Mouse (Mus musculus) gastrocnemius, postnatal 14 days (tissue): ENCODE results near the gene Fgf11. TPM values are rescaled to one million over a fixed set of nuclear protein-coding genes. Genes with fewer than 3 reads are reported as not detected.
A peak's percentile ranks its signal among the peaks of the same experiment; 100 is the strongest.

Experiments
- DNase-seq: peaks from one replicate; pipeline ENCODE4 v3.0.0; 2021; ENCODE audit warnings: mixed read lengths
- intact Hi-C: fragments of 180-260 bp; cut with DNase I; formaldehyde crosslinking; loops from one replicate; pipeline ENCODE4 v1.15.1; 2025; ENCODE audit warnings: low total_unique reads
- long read RNA-seq, 2 experiments: library from polyadenylated mRNA; stranded (forward); transcript quantifications; one replicate each; pipeline ENCODE4 v2.0.0; 2021
- total RNA-seq, 2 experiments: library from RNA; stranded (reverse); gene quantifications; 2 replicates each; pipeline ENCODE4 v1.2.3; 2021

Fgf11 gene
- total RNA-seq: 1 to 10 TPM; 6.6 to 8.0 TPM
- long read RNA-seq, experiment 1, partial matches to known transcripts: 1 of 3 reads
- long read RNA-seq, experiment 1, other reads (novel, unspliced or antisense): 1 of 3 reads
- long read RNA-seq, experiment 2, partial matches to known transcripts: 1 of 3 reads
- long read RNA-seq, experiment 2, other reads (novel, unspliced or antisense): 1 of 3 reads

DNA sequence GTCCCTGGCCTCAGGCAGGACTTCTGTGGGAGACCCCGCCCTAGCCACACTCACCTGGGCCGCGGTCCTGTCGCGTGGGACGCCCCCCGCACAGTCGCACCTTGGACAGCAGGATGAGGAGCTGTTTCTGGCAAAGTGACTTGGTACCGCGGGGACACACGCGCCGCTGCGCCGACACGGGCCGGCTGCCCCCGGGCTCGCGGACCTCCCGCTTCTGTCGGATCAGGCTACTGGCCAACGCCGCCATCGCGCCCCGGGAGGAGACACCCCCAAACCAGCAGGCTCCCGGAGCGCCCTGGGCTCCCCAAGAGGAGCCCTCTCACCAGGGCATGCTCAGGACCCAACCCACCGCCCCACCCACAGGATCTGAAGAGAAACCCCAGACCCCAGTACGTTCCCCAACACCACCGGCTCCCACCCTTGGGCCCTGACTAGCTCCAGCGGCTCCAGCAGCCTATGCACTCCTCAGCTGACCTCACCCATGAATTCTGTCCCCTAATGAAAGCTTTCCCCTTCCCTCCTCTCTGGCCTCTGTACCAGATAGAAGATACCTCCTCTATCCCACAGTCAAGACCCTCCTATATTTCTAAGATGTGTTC, at the start of gene Fgf11:
TSS of gene Fgf11 (minus strand) at position 479 of the 599 bp plus-strand sequence.
- no peak for DNase-seq
- intact Hi-C loops: loop anchor here (5.0 kb wide), 1 partner anchor 36 kb away; the partner anchor contains the start of genes Nlgn2 and Tmem256

DNA sequence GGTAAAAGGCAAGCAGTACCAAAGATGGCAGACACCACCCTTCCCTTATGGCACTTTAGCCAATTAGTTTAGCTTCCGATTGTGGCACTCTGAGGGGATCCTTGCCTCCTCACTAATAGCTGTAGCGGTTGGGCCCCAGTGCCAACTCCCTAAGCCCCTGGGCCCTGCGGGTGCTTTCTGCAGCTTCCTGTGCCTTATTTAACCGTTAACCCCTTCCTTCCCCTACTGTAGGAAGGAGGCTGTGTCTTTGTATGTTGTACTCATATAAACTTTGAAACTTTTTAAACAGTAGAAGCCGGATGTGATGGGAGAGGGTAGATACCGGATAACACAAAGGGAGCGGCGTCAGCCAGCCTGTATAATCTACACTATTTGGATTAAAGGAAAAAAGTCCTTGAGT, 49.1 kb upstream of the Fgf11 start:
- DNase-seq: no peak
- intact Hi-C loops: no loop called here

DNA sequence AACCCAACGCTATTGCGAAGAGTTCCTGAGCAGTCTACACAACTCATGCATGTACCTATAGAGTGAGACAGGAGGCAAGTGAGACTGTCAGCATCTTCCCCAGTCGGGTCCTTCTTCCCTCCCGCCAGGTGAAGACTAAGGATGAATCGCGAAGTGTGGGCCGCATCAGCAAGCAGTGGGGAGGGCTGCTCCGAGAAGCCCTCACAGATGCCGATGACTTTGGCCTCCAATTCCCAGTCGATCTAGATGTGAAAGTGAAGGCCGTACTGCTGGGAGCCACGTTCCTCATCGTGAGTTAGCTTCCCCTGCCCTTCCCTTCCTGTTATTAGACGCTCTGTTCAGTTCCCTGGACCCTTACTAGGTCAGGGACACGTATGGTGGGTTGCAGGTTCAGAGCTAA, 48.2 kb upstream of the Fgf11 start:
- DNase-seq: no peak
- intact Hi-C loops: loop anchor here (10.0 kb wide), 1 partner anchor 45 kb away; the partner anchor contains the start of gene Acap1

DNA sequence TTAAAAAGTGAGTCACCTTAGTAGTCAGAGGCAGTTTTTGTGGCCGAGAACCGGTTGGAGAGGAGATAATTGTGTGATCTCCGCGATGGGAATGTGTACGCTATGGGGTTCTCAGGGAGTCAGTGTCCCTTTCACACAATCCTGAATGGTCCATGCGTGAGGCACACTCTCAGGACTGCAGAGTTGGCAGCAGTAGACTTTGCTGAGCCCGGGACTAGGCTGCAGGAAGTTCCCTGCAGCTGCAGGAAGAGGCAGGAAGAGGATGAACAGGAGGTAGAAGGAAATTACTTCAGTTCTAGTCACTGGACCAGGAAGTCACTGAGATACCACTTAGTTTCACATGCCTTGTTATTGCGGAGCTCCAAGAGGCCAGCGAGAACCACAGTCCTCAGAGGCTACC, 47.5 kb upstream of the Fgf11 start:
- DNase-seq: no peak
- intact Hi-C loops: loop anchor here (10.0 kb wide), 1 partner anchor 46 kb away; the partner anchor contains the start of gene Acap1

DNA sequence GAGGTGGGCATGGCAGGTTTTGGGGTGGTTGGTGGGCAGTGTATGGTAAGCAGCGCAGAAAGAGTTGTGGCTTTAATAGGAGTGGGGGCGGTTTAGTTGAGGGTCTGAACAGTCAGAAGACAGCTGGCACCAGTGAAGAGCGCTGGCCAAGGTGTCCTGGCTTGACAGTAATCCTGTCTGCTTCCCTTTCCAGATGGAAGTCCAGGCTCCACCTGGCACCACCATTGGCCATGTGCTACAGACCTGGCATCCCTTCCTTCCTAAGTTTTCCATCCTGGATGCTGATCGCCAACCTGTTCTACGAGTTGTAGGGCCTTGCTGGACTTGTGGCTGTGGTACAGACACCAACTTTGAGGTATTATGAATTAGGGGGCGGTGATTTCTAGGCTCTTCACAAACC, 46.4 kb upstream of the Fgf11 start:
- intact Hi-C loops: loop anchor here (10.0 kb wide), 1 partner anchor 47 kb away; the partner anchor contains the start of gene Acap1
- no peak for DNase-seq

DNA sequence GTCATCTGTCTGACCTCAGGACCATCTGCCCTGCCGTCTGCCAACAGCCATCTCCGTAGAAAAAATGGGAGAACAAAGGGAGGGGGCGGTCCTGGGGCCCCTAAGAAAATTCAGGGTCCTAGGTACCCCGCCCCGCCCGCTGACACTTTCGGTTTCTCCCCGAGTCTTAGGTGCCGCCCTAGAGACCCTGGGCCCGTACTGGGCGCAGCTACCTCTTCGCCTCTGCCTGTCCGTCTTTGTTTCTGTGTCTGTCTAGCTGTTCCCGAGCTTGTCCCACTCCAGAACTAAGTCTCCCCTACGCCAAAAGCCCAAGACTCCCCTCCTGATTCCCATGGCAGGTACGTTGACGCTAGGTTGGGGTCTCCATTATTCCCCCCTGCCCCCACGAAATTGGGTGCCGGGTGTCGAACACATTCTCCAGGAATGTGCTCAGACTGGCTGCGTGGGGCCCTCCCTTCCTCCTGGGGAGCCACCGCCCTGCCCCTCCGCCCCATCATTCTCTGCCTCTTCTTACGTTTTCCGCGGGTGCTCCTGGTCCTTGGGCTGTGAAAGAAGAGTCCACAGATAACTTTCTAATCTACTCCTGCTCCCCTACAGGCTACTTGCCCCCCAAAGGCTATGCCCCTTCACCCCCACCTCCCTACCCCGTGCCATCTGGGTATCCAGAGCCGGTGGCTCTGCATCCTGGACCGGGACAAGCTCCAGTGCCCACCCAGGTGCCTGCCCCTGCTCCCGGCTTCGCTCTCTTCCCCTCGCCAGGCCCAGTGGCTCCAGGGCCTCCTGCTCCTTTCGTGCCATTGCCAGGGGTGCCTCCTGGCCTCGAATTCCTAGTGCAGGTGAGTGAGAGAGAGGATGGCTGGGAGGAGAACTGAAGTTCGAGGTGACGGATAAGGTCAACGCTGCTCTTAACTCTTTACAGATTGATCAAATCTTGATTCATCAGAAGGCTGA, 45.4 kb upstream of the Fgf11 start:
- DNase-seq: no peak
- intact Hi-C loops: loop anchor here (10.0 kb wide), 1 partner anchor 48 kb away; the partner anchor contains the start of gene Acap1

DNA sequence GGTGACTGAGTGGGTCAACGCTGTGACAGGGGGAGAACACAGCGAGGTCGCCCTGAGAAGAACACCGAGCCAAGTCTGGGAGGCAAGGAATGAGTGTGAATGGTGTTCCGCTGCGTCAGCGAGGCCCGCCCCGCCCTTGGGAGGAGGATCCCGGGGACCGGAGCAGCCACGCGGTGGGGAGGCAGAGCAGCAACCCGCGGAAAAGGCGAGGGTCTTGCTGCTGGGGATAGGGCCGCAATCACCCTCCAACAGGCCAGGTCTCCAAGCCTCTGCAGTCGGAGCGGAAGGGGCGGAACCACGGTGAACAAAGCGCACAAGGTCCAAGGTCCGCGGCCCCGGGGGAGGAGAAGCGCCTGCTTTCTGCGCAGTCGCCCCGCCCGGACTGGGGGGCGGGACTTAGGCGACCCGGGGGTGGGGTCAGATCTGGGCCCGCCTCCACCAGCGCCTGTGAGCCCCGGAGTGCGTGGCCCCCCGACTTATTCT, 44.6 kb upstream of the Fgf11 start, which contains the start of gene Plscr3:
TSS of gene Plscr3 (plus strand) at position 179 of the 483 bp plus-strand sequence.
- peak; percentile 91 for DNase-seq
- intact Hi-C loops: loop anchor here (10.0 kb wide), 1 partner anchor 49 kb away; the partner anchor contains the start of gene Acap1

DNA sequence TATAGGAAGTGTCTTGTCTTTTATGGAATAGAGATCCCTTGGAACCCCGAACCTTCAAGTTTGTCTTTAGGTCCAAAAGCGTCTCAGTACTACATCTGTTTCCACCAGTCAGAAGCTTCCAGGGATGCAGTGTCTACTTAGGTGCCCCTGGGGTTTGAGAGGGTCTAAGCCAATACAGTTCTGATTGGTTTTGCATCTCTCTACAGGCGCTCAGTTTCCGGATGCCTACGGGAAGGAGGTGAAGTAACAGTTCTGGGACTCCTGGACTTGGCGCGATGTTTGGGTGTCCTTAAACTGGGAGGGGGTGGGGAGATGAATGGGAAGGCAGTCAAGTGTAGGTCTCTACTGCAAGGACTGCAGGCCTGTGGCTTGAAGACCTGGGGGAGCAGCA, 37.1 kb upstream of the Fgf11 start:
- DNase-seq: no peak
- intact Hi-C loops: loop anchor here (5.0 kb wide), 1 partner anchor 36 kb away; the partner anchor contains the start of gene Fgf11

DNA sequence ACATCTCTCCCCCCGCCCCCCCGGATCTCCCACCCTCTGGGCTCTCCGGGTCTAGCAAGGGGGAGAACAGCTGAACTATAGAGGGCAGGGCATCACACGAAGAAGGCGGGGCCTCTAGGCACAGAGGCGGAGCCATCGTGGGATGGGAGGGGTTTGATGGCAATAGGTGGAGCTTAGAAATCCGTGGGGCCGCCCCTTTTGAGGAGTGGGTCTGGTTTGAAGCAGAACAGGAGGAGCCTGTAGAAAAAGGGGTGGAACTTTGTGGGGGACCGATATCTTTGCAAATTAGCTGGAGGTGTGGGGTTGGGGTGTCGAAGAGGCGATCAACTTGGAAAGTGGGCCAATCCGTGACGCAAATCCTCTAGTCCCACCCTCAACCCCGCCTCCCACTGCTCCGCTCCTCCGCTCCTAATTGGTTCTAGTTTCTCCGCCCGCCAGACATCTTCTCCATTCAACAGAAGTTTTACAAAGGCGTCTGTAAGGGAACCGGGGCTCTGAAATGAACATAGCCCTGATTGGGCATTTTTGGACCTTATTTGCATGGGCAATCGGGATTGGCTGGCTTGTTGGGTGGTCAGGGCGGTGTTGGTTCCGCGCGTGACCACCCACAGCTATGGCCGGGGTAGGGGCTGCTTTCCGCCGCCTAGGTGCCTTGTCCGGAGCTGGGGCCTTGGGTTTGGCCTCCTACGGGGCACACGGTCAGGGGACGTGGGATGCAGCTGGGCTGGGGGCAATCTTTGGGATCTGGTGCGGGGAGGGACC, 36.5 kb upstream of the Fgf11 start, which contains the start of gene Tmem256:
TSS of gene Tmem256 (plus strand) at position 563 of the 762 bp plus-strand sequence.
- peak; percentile 94 for DNase-seq
- intact Hi-C loops: loop anchor here (5.0 kb wide), 1 partner anchor 36 kb away; the partner anchor contains the start of gene Fgf11

DNA sequence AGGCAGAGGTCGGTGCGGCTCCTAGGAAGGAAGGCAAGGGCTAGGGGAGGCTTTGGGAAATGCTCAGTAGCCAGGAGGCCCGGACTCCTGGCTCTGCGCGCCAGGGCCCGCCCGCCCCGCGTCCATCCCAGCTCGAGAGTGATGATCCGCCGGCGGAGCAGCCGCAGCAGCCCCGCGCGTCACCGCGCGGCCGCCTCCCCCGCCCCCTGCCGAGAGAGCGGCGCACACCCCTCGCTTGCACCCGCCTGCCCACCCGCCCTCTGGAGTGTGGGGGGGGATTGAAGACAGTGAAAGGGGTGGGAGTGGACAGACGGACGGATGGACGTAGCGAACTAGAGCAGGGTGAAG, 35.9 kb upstream of the Fgf11 start, which contains the start of gene Nlgn2:
TSS of gene Nlgn2 (minus strand) at position 181 of the 348 bp plus-strand sequence.
- no peak for DNase-seq
- intact Hi-C loops: loop anchor here (5.0 kb wide), 1 partner anchor 35 kb away; the partner anchor contains the start of gene Fgf11

DNA sequence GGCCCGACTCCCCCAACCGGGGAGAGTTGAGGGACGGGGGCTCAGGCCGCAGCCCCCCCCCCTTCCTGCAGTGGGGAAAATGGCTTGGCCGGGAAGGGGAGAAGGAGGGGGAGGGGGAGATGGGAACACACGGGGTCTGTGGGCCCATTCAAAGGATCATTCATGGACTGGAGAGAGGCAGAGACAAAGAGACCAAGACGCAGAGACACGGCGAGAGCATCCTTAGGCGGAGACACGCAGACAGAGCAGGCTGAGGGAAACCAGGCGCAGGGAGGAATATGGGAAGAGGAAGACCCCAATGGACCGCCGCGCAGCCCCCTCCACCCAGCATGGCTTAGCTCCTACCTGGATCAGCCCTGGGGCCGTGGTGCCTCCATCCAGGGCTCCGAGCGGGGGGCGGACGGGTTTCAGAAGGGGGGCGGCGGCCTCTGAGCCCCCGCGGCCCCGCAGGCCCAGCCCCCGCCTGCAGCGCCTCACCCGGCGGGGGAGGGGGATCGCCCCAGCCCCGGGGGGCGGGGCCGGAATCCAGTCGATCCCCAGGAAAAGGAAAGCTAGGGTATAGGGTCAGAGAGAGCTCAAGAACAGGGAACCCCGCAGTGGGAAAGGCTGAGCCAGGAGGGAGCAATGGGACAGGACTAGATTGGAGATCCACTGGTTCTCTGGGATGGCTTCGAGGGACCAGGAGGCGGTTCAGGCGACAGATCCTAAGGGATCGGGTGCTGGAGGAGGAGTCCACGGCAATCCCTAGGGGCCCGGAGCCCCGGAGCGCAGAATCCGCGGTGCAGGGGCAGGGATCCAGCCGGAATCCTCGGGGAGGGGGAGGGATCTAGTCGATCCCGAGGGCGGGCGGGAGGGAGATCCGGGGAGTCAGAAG, 35.3 kb upstream of the Fgf11 start:
- peak; percentile 45 for DNase-seq
- intact Hi-C loops: loop anchor here (5.0 kb wide), 1 partner anchor 35 kb away; the partner anchor contains the start of gene Fgf11

DNA sequence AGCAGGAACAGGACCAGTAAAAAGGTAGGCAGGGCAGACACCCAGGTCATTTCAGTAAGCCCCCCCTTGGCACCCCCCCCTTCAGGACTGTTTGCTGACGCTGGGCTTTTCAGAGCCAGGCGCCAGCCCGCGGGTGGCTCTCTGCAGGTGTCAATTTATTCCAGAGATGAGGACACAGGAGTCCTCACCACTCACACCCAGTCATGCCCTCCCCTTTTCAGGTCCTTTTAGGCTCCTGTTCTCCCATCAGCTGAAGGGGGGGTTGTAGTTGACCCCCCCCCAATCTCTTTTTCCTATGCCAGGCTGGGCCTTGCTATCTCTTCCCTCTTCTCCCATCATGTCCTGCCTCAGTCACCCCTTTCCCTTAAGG, 34.3 kb upstream of the Fgf11 start:
- DNase-seq: no peak
- intact Hi-C loops: loop anchor here (5.0 kb wide), 1 partner anchor 34 kb away; the partner anchor contains the start of gene Fgf11

DNA sequence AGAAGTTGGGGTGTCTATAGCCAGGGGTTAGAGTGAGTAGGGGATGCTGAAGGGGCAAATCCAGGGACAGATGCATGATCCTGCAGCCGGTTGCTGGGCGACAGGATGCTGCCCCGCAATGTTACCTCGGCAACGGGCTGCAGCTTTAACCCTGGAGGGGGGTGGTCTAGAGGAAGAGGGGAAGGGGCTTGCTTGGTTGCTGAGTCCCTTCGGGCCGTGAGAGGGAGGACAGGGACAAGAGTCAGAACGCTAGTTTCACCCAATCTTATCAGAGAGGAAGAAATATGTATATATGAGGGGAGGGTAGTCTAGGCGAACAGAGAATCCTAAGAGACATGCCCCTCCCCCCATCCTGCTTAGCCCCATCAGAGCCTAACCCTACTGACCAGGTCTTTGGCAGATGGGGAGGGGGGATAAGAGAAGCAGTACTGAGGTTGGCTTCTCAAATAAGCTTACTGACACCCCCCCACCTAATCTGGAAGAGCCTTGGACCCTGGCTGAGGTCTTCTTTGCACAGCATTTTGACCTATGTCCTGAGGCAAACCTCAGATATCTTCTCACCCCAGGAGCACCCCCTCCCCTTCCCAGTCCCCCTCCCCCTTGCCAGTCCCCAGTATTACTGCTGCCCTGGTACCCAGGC, 33.8 kb upstream of the Fgf11 start:
- no peak for DNase-seq
- intact Hi-C loops: loop anchor here (5.0 kb wide), 1 partner anchor 33 kb away; the partner anchor contains the start of gene Fgf11

DNA sequence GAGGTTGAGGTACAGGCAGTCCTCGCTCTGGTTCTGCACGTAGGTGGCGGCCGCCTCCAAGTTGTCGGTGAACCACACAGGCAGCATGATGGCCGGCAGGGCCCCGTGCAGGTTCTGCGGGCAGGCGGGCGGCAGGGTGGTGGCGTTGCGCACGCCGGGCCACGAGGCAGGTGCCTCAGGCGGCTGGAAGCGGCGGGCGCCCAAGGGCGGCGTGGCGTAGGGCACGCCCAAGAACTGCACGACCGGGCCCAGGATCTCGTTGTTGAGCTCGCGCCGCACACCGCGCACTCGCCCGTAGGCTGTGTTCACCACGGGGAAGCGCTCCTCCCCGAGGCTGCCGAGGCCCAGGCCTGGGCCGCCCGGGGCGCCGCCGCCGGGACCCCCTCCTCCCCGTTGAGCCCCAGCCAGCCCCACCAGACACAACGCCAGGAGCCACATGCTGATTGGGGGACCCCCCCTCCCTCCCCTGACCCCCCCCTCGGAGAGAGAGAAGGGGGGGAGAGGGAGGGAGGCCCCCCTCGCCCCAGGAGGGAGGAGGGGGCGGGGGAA, 32.4 kb upstream of the Fgf11 start:
- intact Hi-C loops: no loop called here
- peak; percentile 36 for DNase-seq

DNA sequence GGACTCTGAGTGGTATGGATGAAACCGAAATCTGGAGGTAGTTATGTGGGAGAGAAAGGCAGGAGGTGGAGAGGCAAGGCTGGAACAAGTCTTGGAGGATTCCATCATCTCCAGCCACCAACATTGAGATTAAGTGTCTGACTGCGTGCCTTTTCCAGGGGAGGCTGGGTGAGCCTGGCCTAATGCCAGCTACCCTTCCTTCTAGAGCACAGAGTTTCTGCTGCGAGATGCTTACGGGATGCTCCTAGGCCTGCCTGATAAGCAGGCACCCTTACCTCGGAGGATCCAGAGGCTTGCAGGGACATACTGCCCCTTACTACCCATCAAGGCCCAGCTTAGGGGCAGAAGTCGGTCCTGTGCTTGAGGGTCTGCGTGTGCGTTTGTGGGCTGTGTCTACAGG, 31.9 kb upstream of the Fgf11 start:
- DNase-seq: no peak
- intact Hi-C loops: no loop called here

DNA sequence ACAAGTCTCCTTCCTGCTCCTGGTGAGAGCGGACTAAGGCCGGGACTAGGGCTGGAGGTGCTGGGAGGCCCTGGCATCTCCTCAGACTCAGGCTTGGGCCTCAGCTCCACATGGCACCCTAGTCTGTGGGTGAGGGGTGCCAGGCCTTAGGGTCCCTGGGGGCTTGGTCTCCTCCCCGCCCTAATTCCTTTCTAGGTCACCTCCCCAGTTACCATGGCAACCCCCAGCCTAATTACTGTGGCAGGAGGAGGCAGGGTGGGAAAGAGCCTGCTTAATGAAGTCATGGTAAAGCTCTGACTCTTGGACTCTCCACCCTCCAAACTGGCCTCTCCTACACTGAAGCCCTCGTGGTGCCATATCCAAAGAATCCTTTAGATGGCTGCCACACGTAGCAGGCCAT, 27.2 kb upstream of the Fgf11 start:
- intact Hi-C loops: no loop called here
- no peak for DNase-seq

DNA sequence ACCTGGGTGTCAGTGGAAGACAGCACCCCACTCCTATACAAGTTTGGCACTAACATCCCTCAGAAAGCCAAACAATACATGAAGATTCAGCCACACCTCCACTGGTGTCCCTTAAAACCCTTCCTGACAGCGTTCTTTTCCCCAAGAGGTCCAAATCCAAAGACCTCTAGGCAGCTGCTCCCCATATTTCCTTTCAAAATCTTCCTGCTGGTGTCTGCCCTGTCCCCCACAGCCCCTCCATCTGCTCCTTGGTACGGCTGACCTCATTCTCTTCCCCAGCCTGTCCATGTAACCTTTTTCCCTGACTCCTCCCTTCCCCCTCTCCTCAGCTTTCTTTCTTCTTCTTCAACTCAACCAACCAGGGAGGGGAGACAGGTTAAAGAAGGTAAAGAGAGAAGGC, 21.8 kb upstream of the Fgf11 start:
- no peak for DNase-seq
- intact Hi-C loops: no loop called here
